Mouse (Mus musculus) adrenal gland, adult 2 months (tissue): ENCODE measurements at regions not wholly inside any gene's neighbourhood (a gene's known extent, or its start where the extent isn't known, plus 50 kb on each side); places are given as distances from the start of the nearest gene placed in this dataset.

Experiments used
- DNase-seq: peaks from one replicate; pipeline ENCODE4 v3.0.0; 2021

DNA sequence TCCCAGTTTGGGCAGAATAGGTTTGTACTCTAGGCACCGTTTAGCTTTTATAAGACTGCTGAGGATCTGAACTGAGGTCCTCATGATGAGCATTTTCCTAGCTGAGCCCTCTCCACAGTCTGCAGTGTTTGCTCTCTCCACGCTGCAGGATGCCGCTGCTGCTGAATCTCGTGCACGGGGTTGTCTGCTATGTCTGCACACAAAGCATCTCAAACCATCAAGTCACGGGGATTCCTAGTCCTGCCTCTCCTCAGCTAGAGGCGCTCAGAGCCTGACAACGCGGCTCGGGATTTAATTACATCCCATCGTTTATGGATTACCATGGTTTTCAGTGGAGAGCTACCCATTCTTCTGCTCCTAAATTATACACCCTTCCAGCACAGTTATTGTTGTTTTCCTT lies 175.6 kb downstream of the Rnf144b start:
- no peak for DNase-seq

DNA sequence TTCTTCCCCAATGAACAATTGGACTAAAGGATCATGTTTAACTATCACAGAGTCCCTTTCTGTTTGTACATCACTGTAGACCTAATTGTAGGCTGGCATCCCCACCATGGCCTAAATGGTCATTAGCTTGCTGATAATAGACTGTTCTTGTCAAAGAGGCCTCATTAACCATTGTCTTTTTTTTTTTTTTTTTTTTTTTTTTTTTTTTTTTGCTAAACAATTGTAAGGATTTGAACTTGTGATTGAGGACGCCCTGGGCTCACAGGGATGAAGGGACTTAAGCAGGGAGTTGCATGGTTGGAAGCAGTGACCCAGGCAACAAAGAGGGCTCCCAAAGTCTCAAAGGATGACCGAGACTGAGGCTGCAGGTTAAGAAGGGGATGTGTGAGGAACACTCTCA lies 178.0 kb downstream of the Rnf144b start:
- DNase-seq, result no peak

DNA sequence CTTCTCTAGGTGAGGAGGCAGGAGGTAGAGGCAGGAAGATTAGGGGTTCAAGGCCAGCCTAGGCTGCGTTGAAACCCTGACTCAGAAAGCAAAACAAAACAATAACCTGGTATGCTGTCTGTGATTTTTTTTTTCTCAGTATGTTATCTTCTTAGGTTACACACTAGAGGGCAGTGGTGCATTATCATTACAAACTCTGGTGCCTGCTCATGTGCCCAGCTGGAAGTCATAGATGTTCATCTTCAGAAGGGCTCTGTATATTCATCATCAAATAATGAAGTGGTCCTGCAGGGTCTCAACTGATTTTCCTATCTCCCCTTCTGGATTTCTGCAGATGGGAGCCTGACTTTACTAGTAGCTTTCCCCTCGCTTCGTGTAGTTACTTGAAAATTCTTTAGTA lies 178.6 kb downstream of the Rnf144b start:
- DNase-seq, result peak; percentile 11

DNA sequence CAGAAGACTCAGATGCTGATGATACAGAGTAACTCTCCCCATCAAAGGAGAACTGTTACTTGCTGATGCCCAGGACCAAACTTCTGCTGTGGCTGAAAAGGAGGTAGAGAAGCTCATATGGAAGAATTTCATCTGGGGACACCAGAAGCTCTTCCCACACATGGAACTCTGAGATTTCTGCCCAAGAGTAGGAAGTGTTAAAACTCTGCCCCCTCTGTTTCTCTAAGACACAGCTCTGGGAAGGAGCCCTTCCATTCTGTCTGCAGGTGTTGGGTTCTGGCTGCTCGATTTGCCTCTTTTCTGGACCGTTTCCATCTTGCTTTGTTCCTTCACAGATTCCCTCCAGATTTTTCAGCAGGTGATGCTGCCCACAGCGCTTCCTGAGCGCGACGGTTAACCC lies 187.0 kb downstream of the Rnf144b start:
- no peak for DNase-seq

DNA sequence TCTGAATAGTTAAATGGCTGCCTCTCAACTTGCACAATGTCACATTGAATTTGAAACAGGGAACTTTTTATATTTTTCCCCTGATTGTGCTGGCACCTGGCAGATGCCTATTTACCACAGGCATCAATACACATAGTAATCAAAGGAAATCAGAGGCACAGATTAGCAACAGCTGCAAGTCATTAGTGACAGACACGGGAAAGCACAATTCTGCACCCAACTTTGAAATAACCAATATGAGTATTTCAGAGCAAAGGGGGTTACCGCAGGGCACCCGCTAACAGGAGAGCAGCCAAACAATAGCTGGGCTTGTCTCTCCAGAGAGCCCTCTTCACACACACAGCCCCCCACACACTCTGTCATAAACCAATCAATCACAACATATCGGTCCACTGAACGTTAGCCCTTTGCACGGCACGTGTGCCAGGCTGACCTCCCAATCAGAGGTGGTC lies 188.3 kb downstream of the Rnf144b start:
- no peak for DNase-seq

DNA sequence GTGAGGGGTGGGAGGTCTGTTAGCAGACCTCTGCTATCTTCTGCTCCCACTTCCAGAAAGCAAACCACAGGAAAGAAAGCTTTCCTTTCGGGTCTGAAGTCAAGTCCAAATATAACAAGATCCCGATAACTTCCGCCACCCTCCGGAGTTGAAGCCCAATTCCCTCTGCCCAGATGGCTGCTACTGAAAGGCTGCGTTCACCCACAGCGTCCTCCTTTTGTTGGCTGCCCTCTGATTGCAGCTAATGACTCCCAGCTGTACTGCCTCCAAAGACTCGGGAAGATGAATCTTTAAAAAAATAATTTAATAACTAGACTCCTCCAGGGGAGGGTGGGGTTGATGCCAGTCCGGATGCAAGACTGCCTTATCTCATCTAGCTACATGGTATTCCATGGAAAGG lies 197.1 kb downstream of the Rnf144b start:
- no peak for DNase-seq

DNA sequence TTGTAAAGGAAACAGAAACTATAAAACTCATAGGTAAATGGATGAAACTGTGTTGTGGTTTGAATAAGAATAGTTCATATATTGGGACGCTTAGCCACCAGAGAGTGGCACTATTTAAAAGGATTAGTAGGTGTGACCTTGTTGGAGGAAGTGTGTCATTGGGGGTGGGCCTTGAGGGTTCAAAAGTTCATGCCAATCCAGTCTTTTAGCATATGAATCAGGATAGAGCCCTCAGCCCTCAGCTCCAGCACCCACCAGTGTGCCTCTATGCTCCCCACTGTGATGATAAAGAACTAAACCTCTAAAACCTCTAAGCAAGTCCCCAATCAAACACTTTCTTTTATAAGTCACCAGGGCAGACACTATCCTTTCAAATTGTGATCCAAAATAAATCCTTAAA lies 199.4 kb downstream of the Rnf144b start:
- DNase-seq, result no peak

DNA sequence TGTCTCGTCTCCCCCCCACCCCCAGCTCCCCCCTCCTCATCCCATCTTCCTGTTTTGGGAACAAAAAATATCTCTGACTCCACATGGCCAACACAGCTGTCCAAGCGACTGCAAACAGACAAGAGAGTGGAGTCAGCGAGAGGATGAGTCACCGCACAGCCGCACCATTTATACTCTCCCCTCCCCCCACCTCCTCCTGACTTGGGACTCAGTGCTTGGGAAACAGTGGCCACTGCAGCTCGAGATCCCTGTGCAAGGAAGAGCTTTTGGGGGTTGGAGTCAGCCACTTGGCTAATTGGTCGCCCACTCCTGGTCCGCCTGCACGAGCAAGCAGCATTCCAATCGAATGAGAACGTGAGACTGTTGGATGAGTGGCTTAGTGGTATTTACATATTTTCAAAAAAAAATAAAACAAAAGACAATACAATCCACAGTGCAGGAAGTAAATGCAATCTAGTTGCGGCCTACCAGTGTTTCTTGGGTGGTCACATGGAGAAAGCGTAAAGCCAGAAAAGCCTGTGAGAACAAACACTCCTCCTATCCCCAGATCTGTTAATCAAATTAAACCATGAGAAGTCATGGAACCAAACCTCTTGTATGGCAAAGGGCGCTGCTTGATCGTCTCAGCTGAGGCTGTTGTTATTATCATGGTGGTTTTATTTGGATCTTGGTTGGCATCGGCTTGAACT lies 213.7 kb downstream of the Rnf144b start:
- DNase-seq, result peak; percentile 52

DNA sequence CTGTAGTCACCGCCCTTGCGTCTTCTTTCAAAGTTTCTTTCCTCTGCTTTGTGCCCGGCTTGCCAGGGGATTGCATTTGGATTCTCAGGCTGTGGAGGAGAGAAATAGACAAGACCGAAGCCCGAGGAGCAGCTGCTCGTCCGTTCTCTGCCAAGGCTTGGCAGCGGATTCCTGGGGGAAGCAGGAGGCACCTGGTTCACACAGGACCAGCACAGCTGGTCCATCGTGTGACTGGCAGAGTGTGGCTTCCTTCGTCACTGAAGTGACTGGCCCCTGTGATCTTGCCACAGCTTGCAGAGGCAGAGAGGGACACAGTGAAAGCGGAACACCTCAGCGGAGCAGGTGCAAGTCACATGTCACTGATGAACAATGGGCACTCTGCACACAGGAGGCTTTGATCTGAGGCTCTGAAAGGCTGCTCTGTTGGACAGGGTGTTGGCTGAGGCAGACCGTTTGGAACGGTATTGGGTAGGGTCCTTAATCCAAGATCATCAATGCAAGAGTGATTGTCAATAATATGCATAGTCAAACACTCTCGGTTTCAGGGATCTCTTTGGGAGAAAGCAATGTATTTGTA lies 214.5 kb downstream of the Rnf144b start:
- DNase-seq, result no peak

DNA sequence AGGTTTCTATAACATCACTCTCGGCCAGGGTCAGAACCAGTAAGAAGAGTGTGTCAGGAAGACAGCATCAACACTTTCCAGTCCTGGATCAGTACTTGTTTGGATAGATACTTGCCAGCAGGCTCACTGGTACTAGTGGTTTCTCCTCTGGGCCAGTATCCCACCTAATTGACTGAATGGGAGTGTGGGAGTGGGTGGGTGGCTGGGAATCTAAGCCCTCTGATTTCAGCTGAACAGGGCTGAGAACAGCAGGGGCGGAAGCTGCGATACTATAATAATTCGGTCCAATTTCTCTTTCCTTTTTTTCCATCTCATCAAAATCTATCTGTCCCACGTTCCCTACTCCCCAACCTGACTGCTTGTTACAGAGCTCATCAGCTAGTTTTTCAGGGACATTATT lies 217.0 kb downstream of the Rnf144b start:
- DNase-seq, result no peak

DNA sequence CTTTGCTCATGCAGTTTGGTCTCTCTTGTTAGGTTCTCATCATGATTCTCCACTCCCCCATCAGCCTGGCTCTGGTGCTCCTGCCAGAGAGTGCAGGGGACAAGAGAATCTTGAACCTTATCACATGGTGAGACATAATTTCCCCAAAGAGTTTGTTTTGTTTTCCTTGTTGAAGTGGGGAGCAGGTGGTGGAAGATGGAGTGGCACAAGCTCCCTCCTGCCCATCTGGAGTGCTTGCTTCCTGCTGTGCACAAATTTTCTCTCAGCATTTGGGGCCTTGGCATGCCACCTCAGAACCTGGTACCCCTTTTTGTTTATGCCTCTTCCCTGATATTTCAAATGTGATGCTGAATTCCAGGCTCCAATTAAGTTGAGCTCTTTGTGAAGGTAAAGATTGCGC lies 219.9 kb downstream of the Rnf144b start:
- DNase-seq, result no peak

DNA sequence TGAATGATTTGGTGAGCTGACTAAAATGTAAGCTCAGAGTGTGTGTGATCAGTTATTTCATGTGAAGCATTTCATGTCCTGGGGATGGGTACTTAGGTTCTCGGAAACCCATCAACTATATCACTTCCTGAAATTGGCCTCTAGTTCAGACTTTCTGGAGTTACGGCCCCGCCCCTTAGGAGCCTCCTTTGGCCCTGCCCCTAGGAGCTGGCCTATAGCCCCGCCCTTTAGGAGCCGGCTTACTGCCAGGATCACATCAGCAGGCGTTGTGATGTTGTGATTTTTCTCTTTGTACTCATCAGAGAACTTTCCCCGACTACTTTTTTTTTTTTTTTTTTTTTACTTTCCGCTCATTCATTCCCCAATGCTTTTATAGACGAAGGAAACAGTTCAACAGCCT lies 223.1 kb downstream of the Rnf144b start:
- DNase-seq, result peak; percentile 20

DNA sequence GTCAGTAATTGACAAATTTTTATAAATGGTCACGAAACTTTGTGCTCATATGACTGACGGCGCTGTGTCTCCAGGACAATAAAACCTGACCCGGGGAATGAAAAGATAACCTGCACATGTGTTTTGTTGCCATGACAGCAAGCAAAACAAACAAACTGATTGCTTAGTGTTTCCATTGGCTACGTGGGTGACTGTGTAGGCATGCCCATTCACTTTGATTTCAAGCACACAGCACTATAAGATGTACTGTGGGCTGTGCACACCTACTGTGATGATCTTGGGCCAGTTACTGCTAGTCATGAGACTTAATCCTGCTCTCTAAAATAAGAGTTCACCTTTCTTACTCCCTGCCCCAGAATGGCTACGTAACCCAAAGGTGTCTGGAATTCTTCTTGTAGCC lies 225.4 kb downstream of the Rnf144b start:
- DNase-seq, result no peak

DNA sequence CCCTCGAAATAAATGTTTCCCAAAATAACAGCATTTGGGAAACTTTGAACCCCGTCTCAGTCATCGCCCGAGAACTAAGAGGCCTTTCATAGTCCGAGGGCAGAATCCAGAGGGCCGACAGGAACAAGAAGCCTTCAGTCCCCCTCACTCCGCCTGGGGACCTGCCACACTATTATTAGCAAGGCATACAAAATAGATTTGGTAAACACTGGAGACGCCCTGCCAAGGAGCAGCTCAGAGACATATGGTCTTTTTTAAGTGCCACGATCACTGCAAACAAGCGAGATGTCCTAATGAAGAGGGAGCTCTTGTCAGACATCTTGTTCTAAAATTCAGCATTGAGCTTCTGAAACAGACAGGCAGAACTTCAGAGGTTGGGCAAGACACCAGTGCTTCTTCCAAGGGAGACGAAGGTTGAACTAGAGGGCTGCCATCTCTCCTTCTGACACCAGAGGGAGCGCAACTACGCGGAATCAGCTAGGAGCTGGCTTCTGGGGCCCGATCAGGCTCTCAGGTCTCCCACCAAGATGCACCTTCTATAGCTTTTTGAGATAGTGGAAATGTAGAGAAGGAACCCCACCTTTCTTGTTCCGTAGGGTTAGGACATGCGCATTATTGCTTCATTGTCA lies 226.2 kb downstream of the Rnf144b start:
- peak; percentile 47 for DNase-seq

DNA sequence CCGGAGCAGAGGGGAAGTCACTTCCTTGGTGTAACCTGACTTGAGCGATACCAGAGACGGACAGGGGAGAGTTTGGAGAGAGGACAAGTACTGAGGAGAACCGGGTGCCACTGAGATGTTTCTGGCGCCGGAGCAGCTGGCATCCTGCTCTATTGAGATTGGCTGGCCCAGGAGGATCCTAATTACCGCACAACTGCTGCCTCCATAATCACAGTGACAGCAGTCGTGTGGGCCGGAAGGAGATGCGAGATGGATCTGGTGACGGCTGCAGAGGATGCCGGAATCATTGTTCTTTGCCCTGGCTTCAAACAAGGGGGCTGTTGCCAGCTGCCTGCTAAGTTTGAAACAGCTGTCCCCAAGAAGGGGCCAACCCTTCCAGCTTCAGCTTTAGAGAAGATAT lies 232.0 kb downstream of the Rnf144b start:
- DNase-seq, result no peak

DNA sequence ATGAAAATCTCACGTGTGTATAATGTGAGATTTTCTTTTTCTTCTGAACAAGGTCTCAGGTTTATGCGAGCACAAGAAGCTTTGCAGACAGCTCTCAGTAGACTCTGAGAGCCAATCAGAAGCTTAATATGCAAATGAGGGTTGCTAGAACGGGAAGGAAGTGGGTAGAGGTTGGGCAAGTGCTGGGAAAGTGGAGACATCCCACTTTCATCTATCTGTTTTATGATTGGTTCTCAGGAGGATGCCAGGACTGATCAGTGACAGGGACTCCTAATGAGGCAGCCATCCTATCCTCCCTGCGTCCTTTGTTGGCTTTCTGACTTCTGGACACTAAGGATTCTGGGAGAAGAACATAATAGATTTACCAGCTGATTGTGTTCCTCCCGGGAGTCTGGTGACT lies 232.7 kb downstream of the Rnf144b start:
- DNase-seq, result no peak

DNA sequence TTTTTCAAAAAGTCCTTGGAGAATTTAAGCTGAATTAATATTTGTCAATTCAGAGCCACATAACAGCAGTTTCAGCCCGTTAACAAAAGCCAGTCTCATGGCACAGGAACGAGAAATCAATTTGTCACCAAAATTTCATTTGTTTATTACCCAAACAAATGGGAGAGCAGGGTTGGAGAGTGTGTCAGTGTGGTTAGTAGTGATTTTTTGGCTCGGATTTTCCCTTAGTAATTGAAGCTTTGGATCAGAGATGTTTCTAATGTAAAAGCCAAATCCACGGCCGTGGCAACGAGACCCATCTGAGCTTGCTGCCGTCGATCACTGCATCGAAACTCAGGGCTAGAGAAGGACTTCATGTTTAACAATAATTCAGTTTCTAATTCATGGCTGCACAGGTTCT lies 236.5 kb downstream of the Rnf144b start:
- DNase-seq, result no peak

DNA sequence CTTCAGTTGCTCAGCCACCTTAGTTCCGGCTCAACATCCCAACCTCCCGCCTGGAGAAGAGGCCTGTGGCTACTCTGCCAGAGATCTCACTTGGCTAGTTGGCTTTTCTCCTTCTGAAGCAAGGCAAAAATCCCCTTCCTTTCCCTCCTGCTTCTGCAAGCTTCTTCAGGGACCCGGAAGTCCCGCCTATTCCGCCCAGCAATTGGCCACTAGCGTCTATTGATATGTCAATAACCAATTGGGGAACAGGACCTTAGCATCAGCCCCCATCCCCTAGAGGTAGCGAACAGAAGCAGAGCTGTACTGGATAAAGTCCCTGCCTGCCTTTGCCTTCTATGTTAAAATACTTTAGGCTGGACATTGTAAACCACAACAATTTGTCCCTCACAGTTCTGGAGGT lies 243.3 kb downstream of the Rnf144b start:
- no peak for DNase-seq

DNA sequence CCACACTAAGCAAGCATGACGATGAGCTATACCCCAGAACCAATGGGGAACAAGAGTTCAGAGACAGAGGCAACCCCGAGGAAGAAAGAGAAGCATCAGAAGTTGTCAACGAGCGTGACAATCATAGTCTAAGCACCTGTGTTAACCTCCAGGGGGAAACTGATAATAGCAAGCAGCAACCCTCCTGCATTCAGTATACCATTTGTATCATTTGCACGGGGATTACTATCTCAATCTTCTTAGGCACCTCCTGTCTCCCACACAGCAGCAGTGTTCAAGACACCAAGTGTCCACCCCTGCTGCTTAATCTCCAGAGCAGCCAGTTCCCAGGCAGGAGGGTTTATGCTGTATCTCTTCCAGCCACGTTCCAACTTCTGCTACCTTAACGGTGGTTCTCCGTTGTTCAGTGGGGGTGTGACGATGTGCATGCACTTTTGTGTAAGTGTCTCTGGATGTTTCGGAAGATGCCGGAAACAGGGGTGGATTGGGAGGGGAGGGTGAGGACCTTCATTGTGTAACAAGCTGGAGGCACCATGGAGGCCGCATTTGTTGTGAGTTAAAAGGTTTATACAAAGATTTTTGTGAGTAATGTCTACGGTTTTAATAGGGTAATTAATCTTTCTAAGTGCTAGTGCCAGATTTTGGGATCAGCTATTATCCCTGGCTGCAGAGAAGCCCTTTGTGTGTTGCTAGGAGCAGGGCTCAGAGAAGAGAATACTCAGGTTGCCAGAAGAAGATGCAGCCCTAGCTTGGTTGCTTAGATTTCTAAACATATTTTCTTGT lies 245.8 kb downstream of the Rnf144b start:
- DNase-seq, result no peak

DNA sequence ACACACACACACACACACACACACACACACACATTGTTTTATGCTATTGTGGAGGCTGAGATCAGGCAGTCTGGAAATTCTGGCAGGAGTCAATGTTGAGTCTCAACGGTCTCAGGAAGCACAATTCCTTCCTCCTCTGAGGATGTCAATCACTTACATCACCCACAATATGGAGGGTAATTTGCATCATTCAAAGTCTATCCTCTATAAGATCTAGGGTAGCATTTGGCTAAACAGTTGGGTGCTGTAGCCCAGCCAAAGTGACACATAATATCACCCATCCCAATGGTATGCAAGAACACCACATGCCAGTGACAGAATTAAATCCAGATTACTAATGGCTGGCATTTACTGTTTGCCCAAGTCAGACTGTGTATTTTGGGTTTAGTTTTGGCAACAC lies 252.1 kb downstream of the Rnf144b start:
- DNase-seq, result no peak

DNA sequence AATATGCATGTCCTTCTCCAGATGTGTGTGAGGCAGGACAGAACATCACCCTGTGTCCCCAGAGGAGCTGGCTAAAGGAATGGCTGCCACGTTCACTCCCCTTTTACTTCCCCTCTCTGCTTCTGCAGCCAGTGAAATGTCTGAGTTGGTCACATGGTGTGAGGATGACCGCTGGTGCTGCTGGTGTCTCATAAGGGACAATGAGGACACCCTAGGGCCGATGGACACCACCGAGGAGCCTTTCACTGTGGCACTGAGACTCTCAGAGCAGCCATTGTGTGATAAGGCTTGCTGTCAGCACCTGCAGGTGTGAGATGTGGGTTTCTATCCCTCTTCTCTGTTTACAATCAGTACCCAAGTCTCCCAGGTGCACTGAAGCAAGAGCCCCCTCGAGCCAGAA lies 268.6 kb downstream of the Rnf144b start:
- no peak for DNase-seq

DNA sequence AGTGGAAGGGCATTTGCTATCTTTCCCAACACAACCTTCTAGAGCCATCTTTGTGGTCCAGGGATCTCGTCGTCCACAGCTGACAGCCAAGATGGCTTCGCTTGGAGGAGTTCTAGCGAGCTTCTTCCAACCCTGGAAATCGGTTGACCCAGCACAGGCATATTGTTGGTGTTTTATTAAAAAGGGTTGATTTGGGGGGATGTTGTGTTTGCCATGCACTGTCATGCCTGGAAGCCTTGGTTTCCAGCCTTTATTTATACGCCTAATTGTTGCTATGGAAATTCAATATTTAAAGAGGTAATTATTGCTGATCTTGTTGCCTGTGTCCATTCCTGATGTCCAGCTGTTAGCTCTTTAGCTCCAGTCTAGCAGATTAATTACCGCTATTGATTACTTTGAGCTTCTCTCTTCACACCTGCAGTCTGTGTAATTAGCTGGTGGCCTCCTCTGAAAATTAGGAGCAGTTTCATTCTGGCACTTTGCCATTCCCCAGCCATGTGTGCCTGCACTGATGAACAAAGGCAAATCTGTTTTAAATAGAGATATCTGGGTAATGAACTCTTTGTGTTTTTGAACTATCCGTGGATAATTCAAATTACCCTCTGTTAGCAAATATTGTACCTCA lies 275.4 kb downstream of the Rnf144b start:
- DNase-seq, result no peak

DNA sequence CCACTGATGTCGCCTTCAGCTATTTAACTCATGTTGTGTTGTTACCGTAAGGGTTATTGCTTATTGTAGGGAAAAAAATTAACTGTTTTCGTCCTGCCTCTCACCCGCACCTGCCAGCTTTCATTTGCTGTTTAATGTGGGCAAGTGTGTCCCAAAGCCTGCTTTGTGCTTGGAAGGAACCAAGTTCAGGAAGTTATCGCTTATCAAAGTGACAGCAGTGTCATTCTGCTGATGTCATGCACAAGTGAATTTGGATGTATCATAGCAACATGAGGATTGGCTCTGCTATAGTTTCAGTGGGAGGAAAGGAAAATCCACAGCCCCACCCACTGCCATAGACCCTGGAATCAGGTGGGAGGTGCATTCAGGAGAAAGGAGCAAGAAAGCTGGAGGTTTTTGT lies 276.5 kb downstream of the Rnf144b start:
- DNase-seq, result no peak
